Mouse (Mus musculus): Measurements from ENCODE around the gene Wdr43.

DNA sequence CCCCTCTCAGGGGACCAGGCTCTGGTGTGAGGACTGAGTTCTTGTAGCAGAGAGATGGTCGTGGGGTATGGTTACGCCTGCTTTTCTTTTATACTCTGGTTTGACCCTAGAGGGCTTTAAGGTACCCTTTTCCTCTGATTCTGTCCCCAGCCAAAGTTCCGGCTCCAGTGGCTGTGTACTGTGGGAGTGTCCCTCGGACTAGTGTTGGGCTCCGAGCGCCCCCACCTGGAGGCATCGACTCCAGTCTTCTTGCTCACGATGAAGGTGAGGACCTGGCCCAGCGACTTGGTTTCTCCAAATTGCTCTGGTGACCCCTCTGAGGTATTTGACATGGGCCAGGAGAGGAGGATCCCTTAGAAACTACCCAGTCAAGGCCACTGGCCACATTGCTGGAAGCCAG is 71.7 kb downstream of the Wdr43 start:
- no peak for TF ChIP-seq TCF3 (IDR thresholded peaks at IDR 0.05; ENCODE audit: insufficient read length, low read depth)
- TF ChIP-seq SRF (IDR thresholded peaks at IDR 0.05; ENCODE audit: control insufficient read depth, insufficient read length, low read depth): no peak
- no peak for TF ChIP-seq TCF12 (IDR thresholded peaks at IDR 0.05; ENCODE audit: insufficient read depth, poor library complexity, severe bottlenecking)
- TF ChIP-seq POLR2AphosphoS2 (IDR thresholded peaks at IDR 0.05; ENCODE audit: insufficient read length, low read depth): no peak
